In genomic region chr1:85604341-85604740, GRCm38 (mm10) we compare ENCODE assay signal across 38 mouse cellular contexts. TPM values are rescaled to one million over a fixed set of nuclear protein-coding genes. Genes with fewer than 3 reads are reported as not detected.
"Had no signal": no experiment of that assay in that cellular context is flagged by ENCODE, and none has a peak within 500 bp of the region (broad histone marks: within the 10 kb centered on the region; RNA-seq: fewer than 3 reads in every experiment).

No protein-coding gene starts in this region.

RNA-seq across cellular contexts. Expression of gene G530012D18Rik, which starts 28.9 kb away (rescaled TPM):
- total RNA-seq: heart, postnatal 10 days; heart, postnatal 14 days; heart, postnatal 25 days; heart, postnatal 36 days; heart, postnatal 4 days; hindbrain, postnatal 0 days; layer of hippocampus, adult 18-20 months; layer of hippocampus, adult 2 months; layer of hippocampus, adult 8-10 months; layer of hippocampus, postnatal 10 days; layer of hippocampus, postnatal 14 days; layer of hippocampus, postnatal 25 days; layer of hippocampus, postnatal 36 days; left cerebral cortex, adult 18-20 months; left cerebral cortex, adult 2 months had no signal
- polyA plus RNA-seq: heart, embryonic 10.5 days; heart, embryonic 11.5 days; heart, embryonic 12.5 days; heart, embryonic 13.5 days; heart, embryonic 14.5 days; heart, embryonic 16.5 days; heart, postnatal 0 days; hindbrain, embryonic 10.5 days; hindbrain, embryonic 12.5 days; hindbrain, embryonic 13.5 days; hindbrain, embryonic 14.5 days; hindbrain, embryonic 15.5 days; hindbrain, embryonic 16.5 days; hindbrain, postnatal 0 days; inflammation-experienced regulatory T-cells, adult 6 months; intestine, embryonic 14.5 days; intestine, embryonic 15.5 days; intestine, embryonic 16.5 days; intestine, postnatal 0 days; kidney, adult 2 months; kidney, embryonic 14.5 days; kidney, embryonic 15.5 days; kidney, embryonic 16.5 days; kidney, postnatal 0 days had no signal
